5 mouse cellular contexts compared by ENCODE assay signal in the genomic region with DNA sequence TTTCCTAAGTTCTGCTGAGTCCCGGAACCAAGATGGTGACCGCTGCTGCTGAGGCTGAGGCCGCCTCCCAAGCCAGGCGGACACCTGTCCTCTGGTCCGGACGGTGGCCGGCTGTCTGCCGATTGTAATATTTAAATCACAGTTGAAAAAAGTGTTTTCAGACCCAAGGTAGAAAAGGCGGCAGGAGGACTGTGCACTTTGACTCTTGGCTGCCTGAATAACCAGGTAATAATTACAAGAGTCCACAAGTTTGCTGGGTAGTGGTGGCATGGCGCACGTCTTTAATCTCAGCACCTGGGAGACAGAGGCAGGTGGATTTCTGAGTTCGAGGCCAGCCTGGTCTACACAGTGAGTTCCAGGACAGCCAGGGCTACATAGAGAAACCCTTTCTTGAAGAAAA.
DNase-seq lines count a peak whose midpoint lies in the region; TF ChIP-seq lines count a peak whose summit lies in the region.
"Not testable (repeated sequence)": the region's sequence is repeated elsewhere in the genome, so short reads cannot be mapped to it uniquely, and the experiment has no call there.

No protein-coding gene starts in this region.

- H3K27ac ChIP-seq in kidney, adult 2 months (ENCODE audit: insufficient read depth, low read depth, low read length); liver, adult 2 months (replicated peaks; ENCODE audit: insufficient read depth, low read depth, low read length): not testable (repeated sequence)

- not testable (repeated sequence) for TF ChIP-seq POLR2A in kidney, adult 2 months (IDR thresholded peaks at IDR 0.05; ENCODE audit: low read depth, low read length); liver, adult 2 months (IDR thresholded peaks at IDR 0.05; ENCODE audit: extremely low read depth, insufficient read depth, low read length)

- H3K36me3 ChIP-seq in kidney, adult 2 months (ENCODE audit: control insufficient read depth, insufficient read depth, low read length); liver, adult 2 months (ENCODE audit: control insufficient read depth, insufficient read depth, low read length): not testable (repeated sequence)

- not testable (repeated sequence) for H3K27me3 ChIP-seq in kidney, adult 2 months (replicated peaks; ENCODE audit: control insufficient read depth, insufficient read depth, low read length); liver, adult 2 months (ENCODE audit: control insufficient read depth, insufficient read depth, low read length)

- DNase-seq in heart, adult 11 months: peak; percentile 55
- peak; percentile 63 for DNase-seq in kidney, adult 2 months
- DNase-seq in kidney, adult 9 months: peak; percentile 64
- peak; percentile 73 for DNase-seq in liver, adult 2 months (ENCODE audit: extremely low read depth, low read depth, low spot score)
- peak; percentile 4 to 10 for DNase-seq in urinary bladder, postnatal 4 days (ENCODE audit: low spot score in 2 of 2)

- not testable (repeated sequence) for H3K79me2 ChIP-seq in liver, adult 2 months (ENCODE audit: control insufficient read depth, insufficient read depth, low read length)

- not testable (repeated sequence) for H3K4me3 ChIP-seq in kidney, adult 2 months (ENCODE audit: insufficient read depth, low read depth, low read length); liver, adult 2 months (ENCODE audit: insufficient read depth, low read depth, low read length)

- H3K4me1 ChIP-seq in kidney, adult 2 months (ENCODE audit: control insufficient read depth, insufficient read depth, low read length); liver, adult 2 months (ENCODE audit: control insufficient read depth, insufficient read depth, low read length): not testable (repeated sequence)

- not testable (repeated sequence) for H3K9ac ChIP-seq in liver, adult 2 months (ENCODE audit: low read depth, low read length)

- WGBS in kidney, adult 2 months: 64% methylated on average over 12 of the region's 12 CpGs
- 72% methylated on average over 12 of the region's 12 CpGs for WGBS in liver, adult 2 months

- not testable (repeated sequence) for TF ChIP-seq CTCF in kidney, adult 2 months (conservative IDR thresholded peaks at IDR 0.05; ENCODE audit: insufficient read depth, insufficient read length, low read depth, low read length); liver, adult 2 months (IDR thresholded peaks at IDR 0.05; ENCODE audit: low read depth, low read length)

Comparison
In these comparisons a context has a peak if more than half of its experiments do, and no peak if none do; other contexts are left out.
1. DNase-seq: peak in every context shown above with its lines; median percentile 73 in liver, adult 2 months; 64 in kidney, adult 9 months; 63 in kidney, adult 2 months; 55 in heart, adult 11 months; 7 in urinary bladder, postnatal 4 days.